Mouse (Mus musculus) midbrain, embryonic 11.5 days (tissue): ENCODE data around the gene Tm9sf4. TPM values are rescaled to one million over a fixed set of nuclear protein-coding genes. Genes with fewer than 3 reads are reported as not detected.
A peak's percentile ranks its signal among the peaks of the same experiment; 100 is the strongest.

ENCODE experiments used
- ATAC-seq: fragments of 200-750 bp; cut with Nextera tagmentation; 2 replicates; pipeline ENCODE4 v1.8.0; 2017; ENCODE audit warnings: moderate TSS enrichment, moderate library complexity; ENCODE audit not compliant: low FRiP score
- DNase-seq: peaks from one replicate; pipeline ENCODE4 v3.0.0; 2015; ENCODE audit warnings: low spot score; ENCODE audit errors: missing footprints
- H3K27ac ChIP-seq: fragments of 300-500 bp; sonication (generic); 2 replicates; pipeline ENCODE4 v1.5.1; 2014; ENCODE audit warnings: low read depth, low read length
- H3K27me3 ChIP-seq: fragments of 300-500 bp; sonication (generic); 2 replicates; pipeline ENCODE4 v1.6.1; 2014; ENCODE audit warnings: mild to moderate bottlenecking, low read length, moderate library complexity, mixed read lengths; ENCODE audit not compliant: control insufficient read depth, insufficient read depth
- H3K36me3 ChIP-seq: fragments of 300-500 bp; sonication (generic); 2 replicates; pipeline ENCODE4 v1.6.1; 2014; ENCODE audit warnings: mild to moderate bottlenecking, low read length, moderate library complexity, mixed read lengths; ENCODE audit not compliant: control insufficient read depth, insufficient read depth
- H3K4me1 ChIP-seq: fragments of 300-500 bp; sonication (generic); 2 replicates; pipeline ENCODE4 v1.6.1; 2014; ENCODE audit warnings: low read length; ENCODE audit not compliant: control insufficient read depth, insufficient read depth
- H3K4me2 ChIP-seq: fragments of 300-500 bp; sonication (generic); 2 replicates; pipeline ENCODE4 v1.6.1; 2014; ENCODE audit warnings: mild to moderate bottlenecking, moderate library complexity
- H3K4me3 ChIP-seq: fragments of 300-500 bp; sonication (generic); 2 replicates; pipeline ENCODE4 v1.5.1; 2014; ENCODE audit warnings: low read depth, low read length
- H3K9ac ChIP-seq: fragments of 300-500 bp; sonication (generic); 2 replicates; pipeline ENCODE4 v1.6.1; 2014; ENCODE audit warnings: low read length
- H3K9me3 ChIP-seq: fragments of 300-500 bp; sonication (generic); 2 replicates; pipeline ENCODE4 v1.6.1; 2016; ENCODE audit warnings: low read length; ENCODE audit not compliant: control insufficient read depth
- WGBS: fragments of 180-500 bp; shearing (Covaris S2); extraction: QIAGEN DNeasy Blood & Tissue Kit; methylation state at CpG from one replicate; pipeline ENCODE4 v1.1.7; 2014; 5-methylcytosine and 5-hydroxymethylcytosine counted together
- polyA plus RNA-seq: library from polyadenylated mRNA; unstranded; fragments of >200 nt; fragmentation: Nextera tagmentation; extraction: Ambion mirVana; gene quantifications from 2 replicates; pipeline ENCODE4 v1.2.1, GENCODE M21; 2014

The Tm9sf4 gene
- polyA plus RNA-seq, 1 experiment from 2014 or later, result 85.9 TPM

DNA sequence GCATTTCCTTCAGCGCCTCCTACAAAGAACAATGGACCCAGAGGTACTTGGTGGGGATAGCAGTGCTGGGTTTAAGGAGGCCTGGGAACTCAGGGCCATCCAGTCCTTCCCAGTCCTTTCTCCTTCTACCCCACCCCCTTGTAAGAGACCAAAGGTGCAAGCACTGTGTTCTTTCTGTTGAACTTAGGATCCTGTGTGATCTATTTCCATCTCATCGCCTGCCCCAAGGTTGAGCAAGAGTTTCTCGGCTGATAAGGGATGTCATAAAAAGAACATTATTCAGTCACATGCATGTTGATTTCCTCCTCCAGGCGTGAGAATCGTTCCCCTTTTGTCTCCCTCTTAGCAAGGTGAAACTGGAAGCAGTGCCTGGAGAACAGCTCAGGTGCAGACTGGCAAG, 88.6 kb downstream of the Tm9sf4 start:
- DNase-seq (no peak), ATAC-seq (no peak)
- Histone ChIP-seq H3K4me3 (no peak overlapping the region), H3K4me1 (no peaks in the 10 kb centered on the region), H3K36me3 (peaks cover 9% of the 10 kb centered on the region; the same call in 1 of the 2 replicates), H3K9me3 (no peaks in the 10 kb centered on the region), H3K27ac (no peak overlapping the region), H3K9ac (no peak overlapping the region), H3K4me2 (no peak overlapping the region), H3K27me3 (no peaks in the 10 kb centered on the region)
- 95% methylated on average over 5 of the region's 5 CpGs for WGBS

DNA sequence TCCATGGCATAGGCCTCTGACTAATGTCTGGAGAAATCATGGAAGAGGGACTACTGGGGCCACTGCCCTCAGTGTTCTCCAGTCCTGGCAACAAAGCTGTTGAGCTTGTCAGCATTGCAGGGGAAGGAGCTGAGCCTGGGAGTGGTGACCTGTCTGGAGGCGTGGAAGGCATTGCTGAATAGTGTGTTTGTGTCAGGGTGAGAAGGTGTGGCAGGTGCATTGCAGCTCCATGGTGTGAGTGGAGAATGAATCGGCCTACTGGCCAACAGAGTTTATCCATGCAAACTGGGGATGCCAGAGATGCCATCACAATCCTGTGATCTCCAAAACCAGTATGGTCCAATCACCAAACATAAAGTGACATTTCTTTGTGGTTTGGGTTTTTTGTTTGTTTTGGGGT, 95.5 kb downstream of the Tm9sf4 start:
- DNase-seq (no peak), ATAC-seq (no peak)
- H3K27me3 ChIP-seq, result no peaks in the 10 kb centered on the region
- peaks cover 3% of the 10 kb centered on the region; the same call in 1 of the 2 replicates for H3K36me3 ChIP-seq
- no peak overlapping the region for H3K4me3 ChIP-seq
- WGBS, result 80% methylated on average over 2 of the region's 2 CpGs
- H3K27ac ChIP-seq, result no peak overlapping the region
- no peaks in the 10 kb centered on the region for H3K9me3 ChIP-seq
- no peak overlapping the region for H3K4me2 ChIP-seq
- no peak overlapping the region for H3K9ac ChIP-seq
- no peaks in the 10 kb centered on the region for H3K4me1 ChIP-seq

DNA sequence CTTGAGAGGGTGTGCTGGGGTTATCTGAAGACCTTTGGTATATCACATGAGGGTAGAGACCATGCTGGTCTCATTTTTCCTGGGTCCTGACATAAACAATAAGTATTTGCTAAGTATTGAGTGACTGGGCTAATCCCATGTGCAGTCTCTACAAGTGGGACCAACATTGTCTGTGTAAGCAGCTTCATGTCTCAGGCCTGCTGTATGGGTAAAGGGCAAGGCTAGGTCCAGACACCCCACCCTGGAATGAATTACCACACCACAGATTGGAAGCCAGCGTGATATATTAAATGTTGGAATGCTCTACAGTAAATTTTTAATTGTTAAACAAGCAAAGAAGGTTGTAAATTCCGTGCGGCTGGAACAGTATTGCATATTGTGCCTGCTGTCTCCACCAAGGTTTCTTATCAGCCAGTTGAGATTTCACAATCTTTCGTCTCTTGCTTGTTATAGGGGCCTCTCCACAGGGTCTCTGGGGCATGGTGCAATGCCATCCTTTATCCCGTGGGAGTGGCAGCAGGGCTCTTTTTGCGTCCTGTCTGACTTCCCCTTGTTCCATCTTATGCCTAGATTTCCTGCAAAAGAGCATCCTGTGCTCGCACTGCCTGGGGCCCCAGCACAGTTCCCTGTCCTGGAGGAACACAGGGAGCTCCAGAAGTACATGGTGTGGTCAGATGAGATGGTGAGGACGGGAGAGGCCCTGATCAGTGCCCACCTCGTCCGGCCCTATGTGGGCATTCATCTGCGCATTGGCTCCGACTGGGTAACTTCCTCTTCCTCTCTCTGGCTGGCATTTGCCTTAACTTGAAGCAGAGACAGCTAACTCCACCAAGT, 98.1 kb downstream of the Tm9sf4 start:
- Histone ChIP-seq H3K9ac (no peak overlapping the region), H3K27ac (no peak overlapping the region), H3K27me3 (no peaks in the 10 kb centered on the region), H3K4me1 (no peaks in the 10 kb centered on the region), H3K4me3 (no peak overlapping the region), H3K4me2 (no peak overlapping the region), H3K36me3 (peaks cover 9% of the 10 kb centered on the region; the same call in 1 of the 2 replicates), H3K9me3 (no peaks in the 10 kb centered on the region)
- ATAC-seq (no peak), DNase-seq (peak; percentile 37)
- WGBS, result 89% methylated on average over 12 of the region's 12 CpGs

Other genes starting within 250 kb of the Tm9sf4 start
- not detected in 2 replicates for gene Mylk2, start 250.0 kb upstream of the Tm9sf4 start, polyA plus RNA-seq
- gene Foxs1, start 228.1 kb upstream of the Tm9sf4 start, polyA plus RNA-seq, result 2.1 and 2.6 TPM in 2 replicates
- gene Dusp15, start 209.6 kb upstream of the Tm9sf4 start, polyA plus RNA-seq, result 0.46 and 0.89 TPM in 2 replicates
- 1.1 and 2.0 TPM in 2 replicates for gene Ttll9, start 198.8 kb upstream of the Tm9sf4 start, polyA plus RNA-seq
- gene Pdrg1, start 145.9 kb upstream of the Tm9sf4 start, polyA plus RNA-seq, result 83.9 and 88.7 TPM in 2 replicates
- 0.40 and 0.52 TPM in 2 replicates for gene Xkr7, start 129.5 kb upstream of the Tm9sf4 start, polyA plus RNA-seq
- 1.2 and 2.1 TPM in 2 replicates for gene Ccm2l, start 95.3 kb upstream of the Tm9sf4 start, polyA plus RNA-seq
- 2.4 and 2.5 TPM in 2 replicates for gene Hck, start 52.8 kb upstream of the Tm9sf4 start, polyA plus RNA-seq
- gene Tspyl3, start 64.1 kb downstream of the Tm9sf4 start, polyA plus RNA-seq, result 6.2 and 6.6 TPM in 2 replicates
- gene Plagl2, start 80.1 kb downstream of the Tm9sf4 start, polyA plus RNA-seq, result 31.5 and 35.3 TPM in 2 replicates
- 6.4 and 7.2 TPM in 2 replicates for gene Pofut1, start 80.2 kb downstream of the Tm9sf4 start, polyA plus RNA-seq
- 7.5 and 9.4 TPM in 2 replicates for gene Kif3b, start 130.1 kb downstream of the Tm9sf4 start, polyA plus RNA-seq
- gene Asxl1, start 184.5 kb downstream of the Tm9sf4 start, polyA plus RNA-seq, result 19.6 TPM in 2 replicates